Mouse (Mus musculus): ENCODE results near the gene Glis2.
A peak's percentile ranks its signal among the peaks of the same experiment; 100 is the strongest.

GRCm38 (mm10) chr16:4560145-4560952 is 34.2 kb upstream of the Glis2 start:
- TF ChIP-seq CTCF (IDR thresholded peaks at IDR 0.05; ENCODE audit: control insufficient read depth, insufficient read depth, insufficient replicate concordance, low read depth, low read length) (peak; percentile 56), POLR2A (IDR thresholded peaks at IDR 0.05; ENCODE audit: control insufficient read depth, low read depth, low read length) (no peak)

Measured in testis, adult 2 months (tissue).